Mouse (Mus musculus) stomach, postnatal 0 days (tissue): ENCODE data around the gene Tab1.

Experiments used
- CTCF ChIP-seq: IDR thresholded peaks from 2 replicates; pipeline ENCODE4 v1.5.1; 2016; ENCODE audit warnings: antibody characterized with exemption, low read depth, mild to moderate bottlenecking, moderate library complexity
- EP300 ChIP-seq: optimal IDR thresholded peaks from 2 replicates; pipeline ENCODE3; 2016; ENCODE audit warnings: antibody characterized with exemption

DNA sequence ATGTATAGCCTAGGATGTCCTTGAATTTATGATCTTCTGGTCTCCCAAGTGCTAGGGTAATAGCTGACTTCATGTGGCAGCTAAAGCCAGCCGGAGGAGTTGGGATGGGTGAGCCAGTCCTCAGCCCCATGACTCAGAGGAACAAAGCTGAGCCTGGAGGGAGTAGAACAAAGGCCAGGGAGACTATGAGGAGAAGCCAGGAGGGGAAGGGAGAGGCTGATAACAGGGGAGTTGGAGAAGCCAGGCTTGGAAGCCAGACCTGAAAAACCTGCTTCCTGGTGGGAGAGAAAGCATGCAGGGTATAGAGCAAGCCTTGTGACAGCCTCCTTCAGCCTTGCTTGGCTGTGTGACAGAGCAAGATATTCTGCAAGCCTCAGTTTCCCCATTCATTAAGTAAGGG is 37.3 kb upstream of the Tab1 start:
- TF ChIP-seq EP300 (no peak), CTCF (no peak)
